Mouse (Mus musculus): Measurements from ENCODE around the gene Olfr90. TPM values are rescaled to one million over a fixed set of nuclear protein-coding genes. Genes with fewer than 3 reads are reported as not detected.

Gene Olfr90
- polyA plus RNA-seq, 1 experiment = not detected

DNA sequence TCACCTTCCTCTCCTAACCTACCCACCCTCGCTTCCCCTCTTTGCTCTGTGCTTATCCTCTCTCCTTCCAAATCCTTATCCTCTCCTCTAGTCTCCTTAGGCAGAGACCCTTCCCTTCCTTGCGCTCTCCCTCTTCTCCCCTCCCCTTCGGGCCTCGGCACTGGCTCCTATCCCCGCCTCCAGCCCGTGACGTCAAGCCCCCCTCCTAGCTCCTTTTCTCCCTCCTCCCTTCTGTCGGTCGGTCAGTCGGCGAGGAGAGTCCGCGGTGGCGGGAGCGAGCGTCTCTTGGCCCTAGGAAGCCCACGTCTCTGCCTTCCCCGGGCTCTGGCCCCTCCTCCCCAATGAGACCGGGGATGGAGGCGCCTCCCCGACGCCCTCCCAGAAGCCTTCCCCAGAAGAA lies 37.9 kb downstream of the Olfr90 start:
- peaks cover 16% of the 10 kb centered on the region for H3K4me1 ChIP-seq (ENCODE audit: control insufficient read depth, insufficient read depth, insufficient read length)
- H3K27ac ChIP-seq (ENCODE audit: insufficient read depth, low read length) = no peak overlapping the region
- H3K27me3 ChIP-seq (ENCODE audit: control insufficient read depth, insufficient read depth, low read length) = peaks cover 5% of the 10 kb centered on the region; the same call in 1 of the 2 replicates
- TF ChIP-seq POLR2A (IDR thresholded peaks at IDR 0.05; ENCODE audit: low read depth, low read length) = 0 out of 2 replicates have a peak, but pooled peaks have one; percentile 4
- TF ChIP-seq CTCF (IDR thresholded peaks at IDR 0.05; ENCODE audit: extremely low read depth, insufficient read depth, insufficient read length, insufficient replicate concordance) = no peak
- WGBS = 5% methylated on average over 22 of the region's 22 CpGs
- peak in 1 of 2 experiments; percentile 41 for DNase-seq (ENCODE audit: low read depth in 1 of 2, low spot score in 2 of 2)
- H3K36me3 ChIP-seq (ENCODE audit: control insufficient read depth, insufficient read depth, low read length) = peaks cover 3% of the 10 kb centered on the region; the same call in 1 of the 2 replicates
- peak overlapping the region; percentile 43; the same call in 1 of the 2 replicates for H3K4me3 ChIP-seq (ENCODE audit: extremely low read depth, insufficient read depth, insufficient read length)

DNA sequence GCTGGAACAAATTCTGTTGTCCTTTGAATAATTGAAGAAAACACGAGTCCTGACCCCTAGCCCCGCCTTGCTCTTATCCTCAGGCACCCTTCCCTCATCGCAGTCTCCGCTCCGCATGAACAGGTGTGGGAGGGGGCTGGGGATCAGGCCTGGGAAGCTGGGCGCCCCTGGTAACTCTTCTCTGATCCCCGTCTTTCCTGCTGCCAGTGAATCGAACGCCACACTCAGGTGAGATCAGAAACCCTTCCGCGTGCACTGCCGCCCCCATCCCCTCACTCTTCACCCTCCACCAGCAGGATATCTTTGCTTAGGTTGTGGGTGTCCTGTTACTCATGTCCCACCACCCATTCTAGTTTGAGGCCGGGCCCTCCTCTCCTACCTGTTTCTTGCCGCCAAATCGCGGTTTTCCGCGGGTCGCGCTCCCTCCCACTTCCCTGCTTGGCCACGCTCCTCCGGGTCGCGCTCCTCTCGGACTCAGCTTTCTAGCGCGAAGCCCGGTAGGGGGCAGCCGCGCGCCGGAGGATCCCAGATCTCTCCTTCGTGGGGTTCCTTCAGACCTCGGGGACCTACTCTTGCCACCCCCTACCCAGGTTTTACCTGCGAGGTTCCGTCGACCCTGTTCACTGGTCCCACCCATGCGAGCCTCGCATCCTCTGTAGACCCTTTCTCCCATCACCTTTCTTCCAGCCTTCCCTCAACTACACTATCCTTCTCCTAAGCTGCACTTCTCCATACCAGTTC lies 38.6 kb downstream of the Olfr90 start:
- peak in 1 of 2 experiments; percentile 43 for DNase-seq (ENCODE audit: low read depth in 1 of 2, low spot score in 2 of 2)
- Histone ChIP-seq H3K36me3 (ENCODE audit: control insufficient read depth, insufficient read depth, low read length) (peaks cover 1% of the 10 kb centered on the region; the same call in 1 of the 2 replicates), H3K4me3 (ENCODE audit: extremely low read depth, insufficient read depth, insufficient read length) (peak overlapping the region; percentile 43; the same call in 1 of the 2 replicates), H3K27me3 (ENCODE audit: control insufficient read depth, insufficient read depth, low read length) (peaks cover 5% of the 10 kb centered on the region; the same call in 1 of the 2 replicates), H3K27ac (ENCODE audit: insufficient read depth, low read length) (no peak overlapping the region), H3K4me1 (ENCODE audit: control insufficient read depth, insufficient read depth, insufficient read length) (peaks cover 16% of the 10 kb centered on the region)
- 18% methylated on average over 39 of the region's 39 CpGs for WGBS
- TF ChIP-seq CTCF (IDR thresholded peaks at IDR 0.05; ENCODE audit: extremely low read depth, insufficient read depth, insufficient read length, insufficient replicate concordance) = peak; percentile 17; the same call in 1 of the 2 replicates
- no peak for TF ChIP-seq POLR2A (IDR thresholded peaks at IDR 0.05; ENCODE audit: low read depth, low read length)

DNA sequence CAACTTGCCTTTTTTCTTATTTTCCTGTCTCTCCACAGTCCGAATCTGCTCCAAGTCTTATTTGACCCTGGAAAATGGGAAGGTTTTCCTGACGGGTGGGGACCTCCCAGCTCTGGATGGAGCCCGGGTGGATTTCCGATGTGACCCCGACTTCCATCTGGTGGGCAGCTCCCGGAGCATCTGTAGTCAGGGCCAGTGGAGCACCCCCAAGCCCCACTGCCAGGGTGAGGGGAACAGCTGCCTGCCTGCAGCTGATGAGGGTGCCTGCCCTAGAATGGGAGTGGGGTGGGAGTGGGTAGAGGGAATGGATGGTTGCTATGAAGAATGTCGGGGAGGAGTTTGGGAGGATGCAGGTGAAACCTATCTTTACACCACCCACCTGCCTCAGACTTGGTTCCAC lies 39.9 kb downstream of the Olfr90 start:
- Histone ChIP-seq H3K27ac (ENCODE audit: insufficient read depth, low read length) (no peak overlapping the region), H3K27me3 (ENCODE audit: control insufficient read depth, insufficient read depth, low read length) (peaks cover 5% of the 10 kb centered on the region; the same call in 1 of the 2 replicates), H3K4me3 (ENCODE audit: extremely low read depth, insufficient read depth, insufficient read length) (no peak overlapping the region), H3K36me3 (ENCODE audit: control insufficient read depth, insufficient read depth, low read length) (no peaks in the 10 kb centered on the region), H3K4me1 (ENCODE audit: control insufficient read depth, insufficient read depth, insufficient read length) (peaks cover 16% of the 10 kb centered on the region)
- DNase-seq (ENCODE audit: low read depth in 1 of 2, low spot score in 2 of 2) = no peak
- TF ChIP-seq CTCF (IDR thresholded peaks at IDR 0.05; ENCODE audit: extremely low read depth, insufficient read depth, insufficient read length, insufficient replicate concordance) (no peak), POLR2A (IDR thresholded peaks at IDR 0.05; ENCODE audit: low read depth, low read length) (no peak)
- 88% methylated on average over 7 of the region's 7 CpGs for WGBS

DNA sequence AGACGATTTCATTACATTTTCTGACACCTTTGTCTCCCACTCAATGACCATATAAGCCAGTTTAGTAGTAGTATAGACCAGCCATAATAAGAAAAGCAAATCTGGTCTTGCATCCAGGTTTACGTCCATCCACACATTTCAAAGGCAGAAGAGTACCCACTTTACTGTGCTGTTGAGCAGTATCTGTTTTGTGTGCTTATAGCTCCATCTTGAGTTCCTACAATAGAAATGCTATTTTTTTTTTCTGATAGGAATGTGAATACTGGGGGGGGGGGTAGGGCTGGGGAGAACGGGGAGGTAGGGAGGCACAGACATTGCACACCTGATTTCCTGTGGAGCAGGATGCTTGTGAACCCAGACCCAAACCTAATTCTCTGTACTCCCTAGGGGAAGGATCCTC lies 40.3 kb downstream of the Olfr90 start:
- Histone ChIP-seq H3K4me1 (ENCODE audit: control insufficient read depth, insufficient read depth, insufficient read length) (peaks cover 16% of the 10 kb centered on the region), H3K27ac (ENCODE audit: insufficient read depth, low read length) (no peak overlapping the region), H3K27me3 (ENCODE audit: control insufficient read depth, insufficient read depth, low read length) (peaks cover 5% of the 10 kb centered on the region; the same call in 1 of the 2 replicates), H3K4me3 (ENCODE audit: extremely low read depth, insufficient read depth, insufficient read length) (no peak overlapping the region), H3K36me3 (ENCODE audit: control insufficient read depth, insufficient read depth, low read length) (no peaks in the 10 kb centered on the region)
- 42% methylated on average over 3 of the region's 3 CpGs for WGBS
- TF ChIP-seq CTCF (IDR thresholded peaks at IDR 0.05; ENCODE audit: extremely low read depth, insufficient read depth, insufficient read length, insufficient replicate concordance) (no peak), POLR2A (IDR thresholded peaks at IDR 0.05; ENCODE audit: low read depth, low read length) (no peak)
- no peak for DNase-seq (ENCODE audit: low read depth in 1 of 2, low spot score in 2 of 2)

DNA sequence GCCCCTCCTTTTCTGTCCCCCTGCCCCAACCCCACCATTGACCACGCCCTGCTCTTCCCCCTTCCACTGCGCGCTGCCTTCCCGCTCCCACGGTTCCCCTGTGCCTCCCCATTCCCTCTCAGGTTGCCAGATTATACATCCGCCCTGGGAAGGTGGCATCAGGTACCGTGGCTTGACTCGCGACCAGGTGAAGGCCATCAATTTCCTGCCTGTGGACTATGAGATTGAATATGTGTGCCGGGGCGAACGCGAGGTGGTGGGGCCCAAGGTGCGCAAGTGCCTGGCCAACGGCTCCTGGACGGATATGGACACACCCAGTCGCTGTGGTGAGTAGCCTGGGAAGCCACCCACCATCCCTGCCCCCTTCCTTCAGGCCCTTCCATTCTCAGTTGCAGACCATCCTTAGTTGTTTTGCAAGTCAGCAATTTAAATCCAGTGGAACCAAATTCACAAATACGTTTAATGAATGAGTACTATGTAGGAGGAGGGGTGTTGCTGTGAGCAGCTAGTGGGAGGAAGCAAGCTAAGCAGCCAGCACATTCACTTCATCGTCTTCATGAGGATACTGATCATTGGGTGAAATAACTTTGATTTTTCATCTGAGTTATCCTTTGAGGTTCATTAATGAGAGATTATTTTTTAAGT lies 40.8 kb downstream of the Olfr90 start:
- Histone ChIP-seq H3K36me3 (ENCODE audit: control insufficient read depth, insufficient read depth, low read length) (no peaks in the 10 kb centered on the region), H3K27me3 (ENCODE audit: control insufficient read depth, insufficient read depth, low read length) (peaks cover 5% of the 10 kb centered on the region; the same call in 1 of the 2 replicates), H3K27ac (ENCODE audit: insufficient read depth, low read length) (no peak overlapping the region), H3K4me1 (ENCODE audit: control insufficient read depth, insufficient read depth, insufficient read length) (peaks cover 16% of the 10 kb centered on the region), H3K4me3 (ENCODE audit: extremely low read depth, insufficient read depth, insufficient read length) (no peak overlapping the region)
- DNase-seq (ENCODE audit: low read depth in 1 of 2, low spot score in 2 of 2) = no peak
- 89% methylated on average over 19 of the region's 19 CpGs for WGBS
- no peak for TF ChIP-seq CTCF (IDR thresholded peaks at IDR 0.05; ENCODE audit: extremely low read depth, insufficient read depth, insufficient read length, insufficient replicate concordance)
- TF ChIP-seq POLR2A (IDR thresholded peaks at IDR 0.05; ENCODE audit: low read depth, low read length) = no peak

DNA sequence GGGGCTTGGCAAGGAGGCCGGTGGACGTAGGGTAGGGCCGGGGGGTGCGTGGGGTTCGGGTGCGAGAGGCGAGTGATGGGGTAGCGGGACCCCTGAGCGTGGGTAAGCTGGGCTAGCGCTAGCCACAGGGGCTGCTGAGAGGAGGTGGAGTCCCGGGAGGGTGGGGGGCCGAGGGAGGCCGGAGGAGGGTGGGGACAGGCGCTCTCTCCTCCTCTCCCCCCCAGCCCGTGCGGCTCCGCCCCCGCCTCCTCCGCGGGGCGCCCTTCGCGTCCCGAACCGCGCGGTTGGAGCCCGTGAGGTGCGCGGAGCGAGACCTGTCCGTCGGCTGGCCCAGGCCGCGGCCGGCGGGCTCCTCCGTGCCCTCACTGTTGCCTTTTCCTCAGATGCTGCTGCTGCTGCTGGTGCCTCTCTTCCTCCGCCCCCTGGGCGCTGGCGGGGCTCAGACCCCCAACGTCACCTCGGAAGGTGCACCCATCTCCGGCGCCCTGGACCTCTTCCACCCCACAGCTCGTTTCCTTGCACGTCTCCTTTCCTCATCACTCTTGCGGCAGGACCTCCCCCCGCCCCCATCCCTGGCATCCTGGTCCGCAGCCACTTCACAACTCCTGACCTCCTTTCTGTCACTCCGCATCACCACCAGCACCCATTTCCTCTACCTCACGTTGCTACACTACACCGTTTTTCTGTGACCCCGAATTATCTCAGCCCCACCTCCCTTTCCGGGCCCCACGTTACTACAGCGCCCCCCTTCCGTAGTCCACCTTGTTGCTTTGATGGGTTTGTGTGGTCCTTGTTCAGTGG lies 41.8 kb downstream of the Olfr90 start:
- Histone ChIP-seq H3K4me1 (ENCODE audit: control insufficient read depth, insufficient read depth, insufficient read length) (peaks cover 16% of the 10 kb centered on the region), H3K36me3 (ENCODE audit: control insufficient read depth, insufficient read depth, low read length) (no peaks in the 10 kb centered on the region), H3K4me3 (ENCODE audit: extremely low read depth, insufficient read depth, insufficient read length) (peak overlapping the region; percentile 74), H3K27ac (ENCODE audit: insufficient read depth, low read length) (peak overlapping the region; percentile 7; the same call in 1 of the 2 replicates), H3K27me3 (ENCODE audit: control insufficient read depth, insufficient read depth, low read length) (peaks cover 5% of the 10 kb centered on the region; the same call in 1 of the 2 replicates)
- TF ChIP-seq POLR2A (IDR thresholded peaks at IDR 0.05; ENCODE audit: low read depth, low read length) = no peak
- no peak for TF ChIP-seq CTCF (IDR thresholded peaks at IDR 0.05; ENCODE audit: extremely low read depth, insufficient read depth, insufficient read length, insufficient replicate concordance)
- DNase-seq (ENCODE audit: low read depth in 1 of 2, low spot score in 2 of 2) = peak; percentile 21 to 47
- WGBS = 2% methylated on average over 46 of the region's 58 CpGs

Measured in spleen, adult 2 months (tissue).